ENCODE assay signal across 8 mouse cellular contexts in genomic region chr10:70717025-70717424, GRCm38 (mm10).
DNase-seq lines count a peak whose midpoint lies in the region; ATAC-seq lines count a peak whose summit lies in the region.

No protein-coding gene starts in this region.

- no peaks in the 10 kb centered on the region for H3K9me3 ChIP-seq in lung, embryonic 16.5 days (ENCODE audit: control insufficient read depth, low read length)

- DNase-seq in adrenal gland, postnatal 14 days, result peak; percentile 18
- DNase-seq in adrenal gland, postnatal 4 days (ENCODE audit: low spot score in 2 of 2), result no peak
- DNase-seq in embryo, embryonic 10 days (ENCODE audit: low spot score), result peak; percentile 14
- peak; percentile 20 to 38 for DNase-seq in gastrocnemius, postnatal 36 days
- peak; percentile 10 to 12 for DNase-seq in kidney, postnatal 36 days
- peak; percentile 85 to 92 for DNase-seq in right cerebral cortex, postnatal 10 days (ENCODE audit: low spot score in 2 of 2)
- no peak for DNase-seq in thymus, adult 18-20 months

- no peaks in the 10 kb centered on the region for H3K27me3 ChIP-seq in lung, embryonic 16.5 days (ENCODE audit: control insufficient read depth, insufficient read depth, low read depth, low read length)

- H3K4me1 ChIP-seq in lung, embryonic 16.5 days (replicated peaks; ENCODE audit: control insufficient read depth, insufficient read depth, low read length), result no peaks in the 10 kb centered on the region

- peak; percentile 65; the same call in 1 of the 2 replicates for ATAC-seq in lung, embryonic 16.5 days (ENCODE audit: low read depth)

- H3K27ac ChIP-seq in lung, embryonic 16.5 days (ENCODE audit: low read length), result no peak overlapping the region

- 7% methylated on average over 6 of the region's 6 CpGs for WGBS in lung, embryonic 16.5 days

- H3K9ac ChIP-seq in lung, embryonic 16.5 days (ENCODE audit: low read length), result no peak overlapping the region

- H3K36me3 ChIP-seq in lung, embryonic 16.5 days (ENCODE audit: control insufficient read depth, insufficient read depth, low read length), result no peaks in the 10 kb centered on the region

- intact Hi-C loops in gastrocnemius, postnatal 36 days (cut with DNase I), result no loop called here

- 0 out of 2 replicates have a peak overlapping the region, but pooled peaks have one; percentile 1 for H3K4me2 ChIP-seq in lung, embryonic 16.5 days (ENCODE audit: low read depth, low read length)

- 0 out of 2 replicates have a peak overlapping the region, but pooled peaks have one; percentile 1 for H3K4me3 ChIP-seq in lung, embryonic 16.5 days (ENCODE audit: low read length)

Comparison
In these comparisons a context has a peak if more than half of its experiments do, and no peak if none do; other contexts are left out.
1. DNase-seq: peak in adrenal gland, postnatal 14 days (single experiment), embryo, embryonic 10 days (single experiment), gastrocnemius, postnatal 36 days (2 of 2), kidney, postnatal 36 days (2 of 2) and right cerebral cortex, postnatal 10 days (2 of 2); none in adrenal gland, postnatal 4 days (0 of 2) and thymus, adult 18-20 months (0 of 2).